Mouse (Mus musculus): ENCODE measurements around the gene Tyk2.

Tyk2 gene

GRCm38 (mm10) chr9:21131059-21131956 lies at the start of gene Tyk2:
Tyk2 (minus strand) TSS chr9:21131243.
- peak; percentile 91 for DNase-seq

DNA sequence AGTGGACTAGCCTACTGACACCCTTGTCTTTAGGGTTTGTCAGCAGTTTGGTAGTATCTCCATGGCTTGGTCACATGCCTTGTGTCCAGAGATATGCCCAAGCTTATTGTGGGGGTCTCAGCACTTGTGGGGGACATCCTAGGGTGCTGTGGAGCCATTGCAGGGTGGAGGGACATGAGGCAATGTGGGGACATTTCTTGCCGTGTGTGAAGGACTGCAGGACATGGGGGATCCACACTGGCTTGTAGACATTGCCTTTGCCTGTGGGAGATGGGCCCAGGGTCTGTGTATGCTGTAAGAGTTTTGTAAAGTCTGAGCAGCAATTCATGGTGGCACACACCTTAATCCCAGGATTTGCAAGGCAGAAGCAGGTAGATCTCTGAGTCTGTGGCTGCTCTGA lies 49.8 kb upstream of the Tyk2 start:
- no peak for DNase-seq

DNA sequence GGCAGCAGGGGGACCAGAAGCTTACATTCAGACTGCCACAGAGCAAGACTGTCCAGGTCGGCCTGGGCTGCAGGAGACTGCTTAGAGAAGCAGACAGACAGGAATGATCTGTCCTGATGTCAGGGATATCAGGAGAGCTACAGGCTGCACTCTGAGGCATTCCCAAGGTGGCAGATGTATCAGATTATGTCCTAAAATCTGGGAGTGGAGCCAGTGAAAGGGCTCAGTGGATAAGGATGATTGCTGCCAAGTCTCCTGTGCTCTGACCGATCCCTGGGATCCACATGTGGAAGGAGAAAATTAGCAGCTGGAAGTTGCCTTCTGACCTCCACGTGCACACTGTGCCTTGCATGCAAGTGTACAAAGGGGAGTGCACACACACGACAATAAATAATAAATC lies 49.4 kb upstream of the Tyk2 start:
- DNase-seq: no peak

DNA sequence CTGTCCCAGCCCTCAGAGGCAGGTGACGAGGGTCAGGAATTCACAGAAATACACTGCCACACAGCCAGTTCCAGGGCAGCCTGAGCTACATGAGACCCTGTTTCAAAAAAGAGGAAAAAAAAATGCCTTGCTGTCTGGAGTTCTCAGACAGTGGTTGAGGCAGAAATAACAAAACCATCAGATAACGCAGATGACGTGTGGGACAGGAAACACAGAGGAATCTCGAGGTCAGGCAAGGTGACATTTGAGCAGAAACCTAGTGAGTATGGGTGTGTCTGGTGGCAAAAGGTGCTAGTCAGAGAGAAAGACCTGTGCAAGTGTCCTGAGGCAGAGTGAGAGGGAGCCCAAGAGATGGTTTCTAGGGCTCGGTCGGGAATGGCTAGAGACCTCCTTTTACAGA lies 41.3 kb upstream of the Tyk2 start:
- no peak for DNase-seq

- DNase-seq: no peak
Measured at GRCm38 (mm10) chr9:21169157-21169556, 38.1 kb upstream of the Tyk2 start.

GRCm38 (mm10) chr9:21168161-21169123 lies 37.4 kb upstream of the Tyk2 start:
- peak; percentile 58 for DNase-seq

DNA sequence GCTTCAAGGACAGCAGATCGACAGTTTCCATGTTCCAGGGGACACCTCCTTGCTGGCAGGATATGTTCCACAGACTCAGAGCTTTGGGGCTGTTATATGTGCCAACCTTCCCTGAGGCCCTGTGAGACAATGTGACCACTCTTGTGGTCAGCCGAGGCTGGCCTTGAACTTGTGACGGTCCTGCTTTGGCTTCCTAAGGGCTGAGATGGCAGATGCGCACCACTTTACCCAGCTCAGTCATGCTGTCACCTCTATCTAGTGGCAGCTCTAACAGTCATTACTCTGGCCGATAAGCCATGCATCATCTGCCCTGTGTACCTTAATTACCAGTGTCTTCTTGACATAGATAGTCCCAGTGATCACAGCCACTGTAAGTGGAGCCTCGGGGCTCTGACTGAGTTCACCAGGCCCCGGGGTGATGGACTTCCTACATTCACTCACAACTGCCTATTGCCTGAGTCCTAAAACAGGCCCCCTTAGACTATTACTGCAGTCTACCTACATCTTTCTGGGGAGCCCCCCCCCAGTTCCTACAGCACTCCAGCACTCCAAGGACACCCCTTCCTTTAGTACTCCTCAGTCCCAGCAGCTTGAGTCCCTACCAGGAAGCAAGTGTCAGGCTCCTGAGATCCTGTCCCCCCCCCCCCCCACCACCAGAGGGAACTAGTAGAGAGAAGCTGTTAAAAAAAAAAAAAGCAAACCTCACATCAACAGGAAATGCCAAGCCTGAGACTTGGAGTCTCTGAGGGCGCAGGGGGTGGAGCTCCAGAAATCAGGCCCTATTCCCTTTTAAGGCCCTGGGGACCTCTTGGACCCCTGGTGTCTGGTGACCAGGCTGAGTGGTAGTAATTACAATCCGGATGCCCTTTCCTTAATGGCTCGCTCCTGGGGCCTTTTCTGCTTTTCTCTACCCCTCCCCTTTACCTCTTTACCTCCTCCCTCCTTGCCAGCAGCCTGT lies 36.4 kb upstream of the Tyk2 start:
- no peak for DNase-seq

DNA sequence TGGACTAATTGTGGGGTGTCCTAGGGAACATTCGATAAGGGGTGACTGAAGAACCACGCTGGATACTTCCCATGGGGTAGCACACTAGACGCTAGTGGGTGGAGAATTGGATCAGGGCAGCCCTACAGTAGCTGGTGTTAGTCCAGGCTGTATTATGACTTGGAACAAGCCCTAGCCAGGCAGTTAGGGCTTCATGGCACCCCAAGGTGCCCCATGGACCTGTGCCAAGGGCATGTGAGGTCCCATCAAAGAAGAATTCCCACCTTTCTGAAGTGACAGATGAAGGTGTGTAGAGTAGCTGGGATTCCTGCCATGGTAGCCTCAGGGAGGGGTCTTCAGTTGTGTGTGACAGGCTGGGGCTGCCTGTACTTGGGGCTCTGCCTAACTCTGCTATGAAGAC lies 35.5 kb upstream of the Tyk2 start:
- no peak for DNase-seq

DNA sequence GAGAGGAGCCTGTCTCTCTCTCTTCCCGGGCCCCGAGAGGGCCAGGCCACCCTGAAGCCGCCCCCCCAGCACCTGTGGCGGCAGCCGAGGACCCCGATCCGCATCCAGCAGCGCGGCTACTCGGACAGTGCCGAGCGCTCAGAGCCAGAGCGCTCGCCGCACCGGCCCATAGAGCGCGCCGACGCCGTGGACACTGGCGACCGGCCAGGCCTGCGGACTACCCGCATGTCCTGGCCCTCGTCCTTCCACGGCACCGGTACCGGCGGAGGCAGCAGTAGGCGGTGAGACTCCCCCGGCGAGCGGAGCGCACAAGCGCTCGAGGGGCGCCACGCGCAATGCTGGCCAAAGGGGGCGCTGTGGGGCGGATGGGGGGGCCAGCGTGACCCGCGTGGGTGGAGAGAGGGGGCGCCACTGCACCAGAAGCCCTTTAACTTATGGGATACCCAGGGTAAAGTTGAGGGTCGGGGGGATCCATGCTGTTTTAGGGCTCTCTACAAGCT lies 35.0 kb upstream of the Tyk2 start:
- no peak for DNase-seq

GRCm38 (mm10) chr9:21165041-21165951 lies 34.3 kb upstream of the Tyk2 start, which contains the start of gene Pde4a:
Pde4a (plus strand) TSS chr9:21165714.
- no peak for DNase-seq

DNA sequence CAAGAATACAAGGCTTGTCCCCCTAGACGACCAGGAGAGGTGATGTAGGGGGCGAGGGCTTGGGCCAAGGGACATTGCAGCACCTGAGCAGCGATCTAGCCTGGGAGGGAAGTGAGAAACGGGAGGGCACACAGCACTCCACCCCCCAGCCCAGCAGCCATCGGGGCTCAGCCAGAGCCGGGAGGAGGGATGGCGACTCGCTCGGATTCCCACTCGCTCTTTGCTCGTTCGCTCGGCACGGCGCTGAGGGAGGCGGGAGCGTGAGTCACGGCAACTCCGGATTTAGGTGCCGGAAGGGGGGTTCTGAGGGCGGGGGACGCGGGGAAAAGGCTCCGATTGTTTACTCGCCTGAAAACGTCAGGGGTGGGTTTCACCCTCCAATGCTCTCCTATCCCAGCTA lies 33.0 kb upstream of the Tyk2 start:
- no peak for DNase-seq

DNA sequence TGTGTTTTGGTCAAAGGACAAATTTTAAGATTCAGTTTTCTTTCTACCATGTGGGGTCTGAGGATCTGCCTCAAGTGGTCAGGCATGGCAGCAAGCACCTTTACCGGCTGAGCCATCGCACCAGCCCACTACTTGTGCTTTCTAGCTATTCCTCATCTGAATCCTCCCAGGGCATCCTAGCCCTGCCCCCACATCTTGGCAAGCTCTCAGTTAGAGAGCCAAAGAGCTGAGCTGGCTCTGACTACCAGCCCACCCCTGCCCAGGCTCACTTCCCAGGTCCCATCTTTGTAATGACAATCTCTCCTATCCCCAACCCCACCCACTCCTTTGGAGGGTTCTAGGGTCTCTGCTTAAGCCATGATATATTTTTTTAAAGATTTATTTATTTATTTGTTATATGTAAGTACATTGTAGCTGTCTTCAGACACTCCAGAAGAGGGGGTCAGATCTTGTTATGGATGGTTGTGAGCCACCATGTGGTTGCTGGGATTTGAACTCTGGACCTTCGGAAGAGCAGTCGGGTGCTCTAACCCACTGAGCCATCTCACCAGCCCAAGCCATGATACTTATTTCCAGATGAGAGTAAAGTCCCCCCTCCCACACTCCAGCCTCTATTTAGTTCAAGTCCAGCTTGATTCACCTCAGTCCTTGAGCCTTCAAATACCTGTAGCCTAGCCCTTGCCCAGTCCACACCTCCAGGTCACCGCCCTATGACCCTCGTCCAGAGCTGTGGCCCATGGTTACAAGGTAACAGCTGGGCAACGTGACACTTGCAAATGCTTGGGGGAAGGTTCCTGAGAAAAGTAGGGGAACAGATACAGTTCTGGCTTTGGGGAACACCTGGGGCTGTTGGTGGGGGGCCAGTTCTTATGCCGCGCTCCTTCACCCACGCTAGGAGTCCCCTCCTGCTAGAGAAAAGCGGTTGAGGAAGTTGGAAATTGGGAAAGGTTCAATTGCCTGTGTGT lies 32.3 kb upstream of the Tyk2 start:
- no peak for DNase-seq

DNA sequence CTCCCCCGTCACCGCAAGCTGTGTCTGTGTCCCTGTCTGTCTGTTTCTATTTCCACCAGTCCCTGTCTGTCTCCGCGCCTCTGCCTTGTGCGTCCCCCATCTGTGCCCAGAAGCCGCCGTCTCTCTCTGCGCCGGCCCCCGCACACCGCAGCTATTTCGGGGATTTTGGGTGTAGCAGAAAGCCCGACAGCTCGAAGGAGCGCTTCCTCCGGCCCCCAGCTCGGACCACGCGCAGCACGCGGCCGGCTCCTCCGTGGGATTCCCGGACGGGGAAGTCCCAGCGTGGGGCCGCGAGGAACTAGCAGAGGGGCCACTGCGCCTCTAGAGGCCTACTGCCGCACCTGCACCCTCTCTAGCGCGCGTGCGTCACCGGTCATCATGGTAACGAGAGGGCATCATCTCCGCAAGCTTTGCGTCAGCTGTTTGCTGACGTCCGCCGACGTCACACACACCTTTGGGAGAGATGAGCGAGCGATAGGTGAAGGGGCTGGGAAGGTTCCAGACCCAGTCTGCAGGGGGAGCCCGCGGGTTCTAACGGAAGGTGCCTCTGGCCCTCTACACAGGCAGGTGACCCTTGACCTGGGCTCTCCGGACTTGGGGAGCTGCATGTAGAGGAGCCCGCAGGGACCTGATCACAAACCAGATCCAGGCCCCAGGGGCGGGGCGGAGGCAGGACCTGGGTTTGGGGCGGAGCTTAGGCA lies 30.3 kb upstream of the Tyk2 start:
- peak; percentile 93 for DNase-seq

DNA sequence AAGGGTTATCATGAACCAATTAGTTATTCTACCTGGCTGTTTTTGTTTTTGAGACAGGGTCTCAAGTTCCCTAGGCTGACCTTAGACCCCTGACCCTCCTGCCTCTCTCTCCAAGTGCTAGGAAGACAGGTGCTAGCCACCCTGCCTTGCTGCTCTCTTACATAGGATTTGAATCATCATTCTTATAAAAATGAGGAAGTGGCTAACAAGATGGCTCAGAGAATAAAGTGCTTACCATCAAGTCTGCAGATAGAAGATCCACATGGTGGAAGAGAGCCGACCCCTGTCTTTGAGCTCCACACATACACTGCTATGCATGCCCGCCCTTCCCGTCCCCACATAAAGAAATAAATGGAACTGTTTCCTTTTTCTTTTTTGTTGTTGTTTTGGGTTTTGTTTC lies 23.7 kb upstream of the Tyk2 start:
- DNase-seq: no peak

- no peak for DNase-seq
Measured at GRCm38 (mm10) chr9:21153833-21154232, 22.8 kb upstream of the Tyk2 start.

GRCm38 (mm10) chr9:21153331-21153730 lies 22.3 kb upstream of the Tyk2 start:
- DNase-seq: no peak

DNA sequence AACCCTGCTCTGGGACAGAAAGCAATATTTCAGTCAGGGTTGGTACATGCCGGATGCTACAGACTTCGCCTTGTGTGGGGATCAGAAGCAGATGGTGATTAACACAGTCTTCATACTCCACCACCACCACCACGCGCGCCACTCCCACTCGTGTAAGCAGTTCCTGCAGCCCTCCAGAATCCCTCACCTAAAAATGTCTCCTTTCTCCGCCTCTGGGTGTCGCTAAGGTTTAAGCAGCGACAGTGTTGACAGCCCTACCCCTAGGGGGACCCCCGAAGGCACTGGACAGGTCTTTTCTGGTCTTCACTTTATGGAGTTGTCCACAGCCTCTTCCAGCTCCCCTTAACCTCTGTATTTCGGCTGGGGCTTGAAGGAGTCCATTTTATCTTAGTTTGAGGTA lies 21.7 kb upstream of the Tyk2 start:
- DNase-seq: no peak

GRCm38 (mm10) chr9:21149654-21150419 lies 18.8 kb upstream of the Tyk2 start, which contains the start of gene Cdc37:
Cdc37 (minus strand) TSS chr9:21149982.
- DNase-seq: peak; percentile 90

Data from cerebellum, adult 8-10 months (tissue).